Mouse (Mus musculus): ENCODE measurements around the gene Fkbp5. TPM values are rescaled to one million over a fixed set of nuclear protein-coding genes. Genes with fewer than 3 reads are reported as not detected.

Gene Fkbp5
- polyA plus RNA-seq, 1 experiment from 2014 or later, result 22.0 TPM

DNA sequence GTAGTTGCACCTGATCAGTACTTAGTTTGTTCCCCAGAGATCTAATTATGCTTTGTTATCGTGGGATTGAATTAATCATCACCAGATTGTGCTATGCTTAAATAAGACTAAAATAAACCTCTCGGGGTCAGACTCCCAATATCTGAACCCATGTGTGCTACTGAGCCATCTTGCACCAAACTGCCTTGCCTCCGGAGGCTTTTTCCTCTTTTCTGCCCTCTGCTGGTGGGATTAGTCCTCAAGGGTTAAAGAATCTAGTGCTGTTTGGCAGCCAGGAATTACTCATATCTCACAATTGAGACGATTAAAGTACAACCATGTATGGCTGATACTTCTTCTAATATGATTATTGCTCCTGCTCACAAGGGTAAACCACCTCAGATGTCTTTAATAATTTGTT, 62.2 kb downstream of the Fkbp5 start:
- ATAC-seq, result no peak
- 56% methylated on average over 4 of the region's 4 CpGs for WGBS
- Histone ChIP-seq H3K4me3 (ENCODE audit: low read length) (no peak overlapping the region), H3K36me3 (ENCODE audit: control insufficient read depth, insufficient read depth, low read length) (no peaks in the 10 kb centered on the region), H3K27me3 (replicated peaks; ENCODE audit: control insufficient read depth, insufficient read depth, low read length) (no peaks in the 10 kb centered on the region), H3K4me1 (ENCODE audit: control insufficient read depth, insufficient read depth, low read length) (0 out of 2 replicates have a peak, but pooled peaks cover 6% of the 10 kb centered on the region), H3K27ac (ENCODE audit: low read length) (no peak overlapping the region), H3K4me2 (ENCODE audit: low read depth, low read length) (no peak overlapping the region), H3K9ac (ENCODE audit: low read depth, low read length) (no peak overlapping the region), H3K9me3 (ENCODE audit: control insufficient read depth, low read length) (no peaks in the 10 kb centered on the region)

DNA sequence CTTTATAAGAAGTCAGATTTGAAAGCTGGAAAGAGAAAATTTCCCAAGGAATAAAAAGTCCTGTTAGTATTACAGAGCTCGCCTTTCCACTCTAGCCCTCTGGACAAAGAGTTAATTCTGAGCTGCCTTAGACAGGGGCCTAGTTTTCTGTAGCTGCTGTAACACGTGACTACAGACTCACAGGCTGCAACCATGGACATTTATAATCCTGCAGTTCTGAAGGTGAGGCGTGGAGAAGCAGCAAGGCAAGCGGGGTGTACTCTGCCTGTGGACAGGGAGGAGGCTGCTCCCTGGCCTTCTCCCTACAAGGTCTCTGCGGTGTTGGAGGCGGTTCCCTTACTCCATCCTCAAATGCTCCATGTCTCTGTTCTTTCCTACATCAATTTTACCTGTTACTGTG, 64.4 kb downstream of the Fkbp5 start:
- no peak overlapping the region for H3K4me2 ChIP-seq (ENCODE audit: low read depth, low read length)
- H3K9ac ChIP-seq (ENCODE audit: low read depth, low read length), result no peak overlapping the region
- no peaks in the 10 kb centered on the region for H3K9me3 ChIP-seq (ENCODE audit: control insufficient read depth, low read length)
- ATAC-seq, result peak; percentile 84
- H3K4me1 ChIP-seq (ENCODE audit: control insufficient read depth, insufficient read depth, low read length), result 0 out of 2 replicates have a peak, but pooled peaks cover 6% of the 10 kb centered on the region
- no peaks in the 10 kb centered on the region for H3K36me3 ChIP-seq (ENCODE audit: control insufficient read depth, insufficient read depth, low read length)
- no peak overlapping the region for H3K4me3 ChIP-seq (ENCODE audit: low read length)
- H3K27ac ChIP-seq (ENCODE audit: low read length), result peak overlapping the region; percentile 13; the same call in 1 of the 2 replicates
- 44% methylated on average over 6 of the region's 6 CpGs for WGBS
- no peaks in the 10 kb centered on the region for H3K27me3 ChIP-seq (replicated peaks; ENCODE audit: control insufficient read depth, insufficient read depth, low read length)

DNA sequence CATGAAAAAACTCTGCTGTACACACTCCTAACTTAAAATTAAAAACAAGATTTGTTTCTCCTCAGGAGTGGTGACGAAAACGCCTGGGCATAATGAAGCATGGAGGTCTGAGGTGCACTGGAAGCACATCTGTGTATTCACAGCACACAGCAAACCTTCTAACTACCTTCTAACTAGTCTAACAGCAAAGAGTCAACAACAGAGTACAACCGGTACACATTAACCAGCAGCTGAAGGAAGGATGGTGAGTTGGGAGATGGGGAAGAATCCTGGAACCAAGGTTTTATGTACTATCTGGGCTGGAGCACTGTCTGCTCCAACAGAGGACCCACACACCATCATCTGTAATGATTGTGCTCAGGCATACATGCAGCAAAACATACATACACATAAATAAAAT, 65.4 kb downstream of the Fkbp5 start:
- no peaks in the 10 kb centered on the region for H3K27me3 ChIP-seq (replicated peaks; ENCODE audit: control insufficient read depth, insufficient read depth, low read length)
- H3K36me3 ChIP-seq (ENCODE audit: control insufficient read depth, insufficient read depth, low read length), result no peaks in the 10 kb centered on the region
- H3K4me2 ChIP-seq (ENCODE audit: low read depth, low read length), result no peak overlapping the region
- H3K9me3 ChIP-seq (ENCODE audit: control insufficient read depth, low read length), result no peaks in the 10 kb centered on the region
- H3K4me3 ChIP-seq (ENCODE audit: low read length), result no peak overlapping the region
- WGBS, result 81% methylated on average over 3 of the region's 3 CpGs
- H3K9ac ChIP-seq (ENCODE audit: low read depth, low read length), result no peak overlapping the region
- 0 out of 2 replicates have a peak, but pooled peaks cover 6% of the 10 kb centered on the region for H3K4me1 ChIP-seq (ENCODE audit: control insufficient read depth, insufficient read depth, low read length)
- ATAC-seq, result no peak
- H3K27ac ChIP-seq (ENCODE audit: low read length), result no peak overlapping the region

DNA sequence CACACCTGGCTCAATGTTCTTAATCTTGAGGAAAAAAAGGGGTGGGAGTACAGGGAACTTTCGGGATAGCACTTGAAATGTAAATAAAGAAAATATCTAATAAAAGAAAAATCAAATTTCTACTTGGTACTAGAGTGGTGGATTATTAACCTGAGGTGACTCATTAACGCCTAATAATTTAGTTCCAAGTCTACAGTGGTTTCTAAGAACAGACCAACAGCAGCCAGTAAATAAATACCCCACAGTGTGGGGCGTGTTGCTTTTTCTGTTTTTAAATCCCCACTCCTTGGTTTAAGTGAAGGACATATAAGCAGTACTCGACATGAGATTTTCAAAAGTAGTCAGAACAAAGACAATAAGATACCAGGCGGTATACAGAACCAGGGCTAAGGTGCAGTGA, 65.8 kb downstream of the Fkbp5 start:
- Histone ChIP-seq H3K4me2 (ENCODE audit: low read depth, low read length) (no peak overlapping the region), H3K36me3 (ENCODE audit: control insufficient read depth, insufficient read depth, low read length) (no peaks in the 10 kb centered on the region), H3K9ac (ENCODE audit: low read depth, low read length) (no peak overlapping the region), H3K4me1 (ENCODE audit: control insufficient read depth, insufficient read depth, low read length) (0 out of 2 replicates have a peak, but pooled peaks cover 8% of the 10 kb centered on the region), H3K27ac (ENCODE audit: low read length) (no peak overlapping the region), H3K4me3 (ENCODE audit: low read length) (no peak overlapping the region), H3K27me3 (replicated peaks; ENCODE audit: control insufficient read depth, insufficient read depth, low read length) (no peaks in the 10 kb centered on the region), H3K9me3 (ENCODE audit: control insufficient read depth, low read length) (no peaks in the 10 kb centered on the region)
- no peak for ATAC-seq
- WGBS, result 81% methylated on average over 5 of the region's 5 CpGs

DNA sequence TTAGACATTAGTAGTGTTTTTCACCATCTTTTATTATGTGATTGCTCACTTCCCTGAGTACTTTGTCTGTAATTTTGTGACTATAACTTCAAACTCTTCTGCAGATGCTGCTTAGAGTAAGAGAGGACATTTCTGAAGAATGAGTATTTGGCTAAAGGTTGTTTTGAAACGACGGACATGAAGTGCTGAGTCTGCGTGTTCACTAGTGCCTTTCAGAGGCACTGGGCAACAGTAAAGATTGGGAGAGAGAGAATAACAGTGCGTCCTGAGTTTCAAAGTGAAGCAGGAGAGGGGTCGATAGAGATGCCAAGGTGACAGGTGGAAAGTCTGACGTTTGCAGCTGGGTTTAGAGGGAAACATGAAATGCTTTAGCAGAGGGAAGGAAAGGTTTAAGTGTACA, 69.1 kb downstream of the Fkbp5 start:
- H3K36me3 ChIP-seq (ENCODE audit: control insufficient read depth, insufficient read depth, low read length), result no peaks in the 10 kb centered on the region
- WGBS, result 71% methylated on average over 6 of the region's 6 CpGs
- no peak overlapping the region for H3K4me2 ChIP-seq (ENCODE audit: low read depth, low read length)
- ATAC-seq, result no peak
- no peaks in the 10 kb centered on the region for H3K9me3 ChIP-seq (ENCODE audit: control insufficient read depth, low read length)
- peaks cover 12% of the 10 kb centered on the region; the same call in 1 of the 2 replicates for H3K4me1 ChIP-seq (ENCODE audit: control insufficient read depth, insufficient read depth, low read length)
- no peak overlapping the region for H3K4me3 ChIP-seq (ENCODE audit: low read length)
- no peak overlapping the region for H3K9ac ChIP-seq (ENCODE audit: low read depth, low read length)
- no peaks in the 10 kb centered on the region for H3K27me3 ChIP-seq (replicated peaks; ENCODE audit: control insufficient read depth, insufficient read depth, low read length)
- no peak overlapping the region for H3K27ac ChIP-seq (ENCODE audit: low read length)

DNA sequence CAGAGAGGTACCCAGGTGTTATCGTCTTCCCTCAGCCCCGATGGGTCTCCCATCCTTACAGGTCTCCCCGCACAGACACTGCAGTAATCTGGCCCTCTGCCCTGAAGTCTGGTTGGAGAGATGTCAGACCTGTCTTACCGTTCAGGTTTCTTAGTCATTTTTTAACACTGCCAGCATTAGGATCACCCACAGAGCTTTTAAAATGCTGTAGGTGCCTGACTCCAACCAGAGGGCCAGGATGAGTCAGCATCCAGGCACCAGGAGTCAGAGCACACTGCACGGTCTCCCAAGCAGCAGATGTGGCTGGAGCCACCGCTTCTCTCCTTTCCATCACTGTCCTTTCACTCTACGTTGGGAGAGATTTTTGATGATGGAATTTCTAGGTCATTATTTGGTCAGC, 69.5 kb downstream of the Fkbp5 start:
- Histone ChIP-seq H3K27me3 (replicated peaks; ENCODE audit: control insufficient read depth, insufficient read depth, low read length) (no peaks in the 10 kb centered on the region), H3K9me3 (ENCODE audit: control insufficient read depth, low read length) (no peaks in the 10 kb centered on the region), H3K4me3 (ENCODE audit: low read length) (no peak overlapping the region), H3K9ac (ENCODE audit: low read depth, low read length) (no peak overlapping the region), H3K36me3 (ENCODE audit: control insufficient read depth, insufficient read depth, low read length) (no peaks in the 10 kb centered on the region), H3K4me2 (ENCODE audit: low read depth, low read length) (no peak overlapping the region), H3K4me1 (ENCODE audit: control insufficient read depth, insufficient read depth, low read length) (peaks cover 7% of the 10 kb centered on the region; the same call in 1 of the 2 replicates), H3K27ac (ENCODE audit: low read length) (no peak overlapping the region)
- 74% methylated on average over 7 of the region's 7 CpGs for WGBS
- ATAC-seq, result no peak

DNA sequence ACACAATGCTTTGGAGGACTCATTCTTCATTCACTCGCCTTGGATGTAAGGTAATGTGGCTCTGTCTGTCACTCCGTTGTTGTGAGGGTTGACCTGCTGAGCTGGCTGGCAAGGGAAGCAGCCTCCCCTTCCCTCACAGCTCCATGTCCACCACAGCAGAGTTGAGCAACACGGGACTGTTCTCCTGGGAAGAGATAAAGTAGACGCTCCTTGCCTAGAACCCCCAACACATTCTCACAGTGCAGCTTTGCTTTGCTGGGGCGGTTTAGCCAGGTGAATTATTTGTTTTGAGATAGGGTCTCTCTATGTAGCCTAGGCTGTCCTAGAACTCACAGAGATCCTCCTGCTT, 70.5 kb downstream of the Fkbp5 start:
- no peaks in the 10 kb centered on the region for H3K9me3 ChIP-seq (ENCODE audit: control insufficient read depth, low read length)
- no peaks in the 10 kb centered on the region for H3K36me3 ChIP-seq (ENCODE audit: control insufficient read depth, insufficient read depth, low read length)
- WGBS, result 55% methylated on average over 5 of the region's 5 CpGs
- no peak overlapping the region for H3K9ac ChIP-seq (ENCODE audit: low read depth, low read length)
- no peak for ATAC-seq
- H3K4me3 ChIP-seq (ENCODE audit: low read length), result no peak overlapping the region
- H3K27me3 ChIP-seq (replicated peaks; ENCODE audit: control insufficient read depth, insufficient read depth, low read length), result no peaks in the 10 kb centered on the region
- no peak overlapping the region for H3K27ac ChIP-seq (ENCODE audit: low read length)
- peaks cover 7% of the 10 kb centered on the region; the same call in 1 of the 2 replicates for H3K4me1 ChIP-seq (ENCODE audit: control insufficient read depth, insufficient read depth, low read length)
- H3K4me2 ChIP-seq (ENCODE audit: low read depth, low read length), result no peak overlapping the region

DNA sequence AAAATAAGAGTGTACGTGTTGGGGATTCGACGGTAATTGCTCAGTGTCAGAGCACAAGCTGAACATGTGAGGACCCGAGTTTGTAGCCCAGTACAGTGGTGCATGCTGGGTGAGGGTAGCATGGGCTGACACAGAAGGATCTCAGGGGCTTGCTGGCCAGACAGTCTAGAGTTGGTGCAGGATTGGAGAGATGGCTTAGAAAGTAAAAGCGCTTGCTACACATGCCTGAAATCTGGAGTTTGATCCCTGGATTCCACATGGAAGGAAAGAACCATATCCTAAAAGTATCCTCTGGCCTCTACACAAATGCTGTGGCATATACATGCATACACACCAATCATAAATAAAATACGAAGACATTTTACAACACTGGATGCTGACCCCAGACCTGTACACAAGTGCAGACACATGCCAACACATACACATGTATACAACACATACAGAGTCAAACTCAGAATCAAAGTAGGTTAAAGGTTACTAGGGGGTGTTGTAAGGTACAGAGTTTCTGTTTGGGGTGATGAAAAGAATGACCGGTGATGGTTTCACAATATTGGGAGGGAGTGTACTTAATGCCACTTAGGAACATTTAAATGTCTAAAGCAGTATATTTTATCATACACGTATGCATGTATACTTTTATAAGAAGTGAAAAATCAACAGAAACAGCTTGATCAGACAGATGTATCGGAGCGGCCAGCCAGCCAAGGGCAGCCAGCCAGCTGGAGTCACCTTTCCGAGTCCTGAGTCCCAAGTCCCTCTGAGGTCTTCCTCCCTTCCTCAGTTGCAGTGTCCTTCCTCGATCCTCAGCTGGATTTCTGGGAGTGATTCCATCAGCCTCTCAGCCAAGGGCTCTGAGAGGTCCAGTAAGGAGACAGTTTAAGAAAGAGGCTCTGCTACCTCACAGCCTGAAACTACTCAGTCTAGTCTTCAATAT, 71.2 kb downstream of the Fkbp5 start:
- H3K4me2 ChIP-seq (ENCODE audit: low read depth, low read length), result no peak overlapping the region
- no peak overlapping the region for H3K27ac ChIP-seq (ENCODE audit: low read length)
- no peak overlapping the region for H3K9ac ChIP-seq (ENCODE audit: low read depth, low read length)
- WGBS, result 80% methylated on average over 12 of the region's 12 CpGs
- H3K9me3 ChIP-seq (ENCODE audit: control insufficient read depth, low read length), result no peaks in the 10 kb centered on the region
- no peak overlapping the region for H3K4me3 ChIP-seq (ENCODE audit: low read length)
- peaks cover 7% of the 10 kb centered on the region; the same call in 1 of the 2 replicates for H3K4me1 ChIP-seq (ENCODE audit: control insufficient read depth, insufficient read depth, low read length)
- no peaks in the 10 kb centered on the region for H3K27me3 ChIP-seq (replicated peaks; ENCODE audit: control insufficient read depth, insufficient read depth, low read length)
- ATAC-seq, result no peak
- no peaks in the 10 kb centered on the region for H3K36me3 ChIP-seq (ENCODE audit: control insufficient read depth, insufficient read depth, low read length)

DNA sequence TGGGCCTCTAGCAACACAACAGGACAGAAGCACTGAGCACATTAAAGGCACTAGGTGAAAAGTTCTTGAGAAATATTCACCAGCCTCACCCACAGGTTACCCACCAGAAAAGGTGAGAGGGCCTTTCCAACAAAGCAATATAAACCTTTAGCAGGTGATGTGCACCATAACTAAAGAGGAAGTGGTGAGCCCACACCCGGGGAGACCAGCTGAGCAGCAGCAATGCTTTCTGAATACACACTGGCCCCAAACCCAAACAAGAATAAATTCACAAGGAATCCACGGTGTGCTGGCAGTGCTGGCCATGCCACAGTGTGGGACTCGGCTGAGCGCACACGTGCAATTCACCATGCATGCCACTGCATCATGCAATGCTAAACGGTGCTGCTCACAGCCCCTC, 74.7 kb downstream of the Fkbp5 start:
- ATAC-seq, result no peak
- no peaks in the 10 kb centered on the region for H3K27me3 ChIP-seq (replicated peaks; ENCODE audit: control insufficient read depth, insufficient read depth, low read length)
- H3K4me1 ChIP-seq (ENCODE audit: control insufficient read depth, insufficient read depth, low read length), result peaks cover 7% of the 10 kb centered on the region; the same call in 1 of the 2 replicates
- no peak overlapping the region for H3K27ac ChIP-seq (ENCODE audit: low read length)
- H3K9ac ChIP-seq (ENCODE audit: low read depth, low read length), result no peak overlapping the region
- H3K4me2 ChIP-seq (ENCODE audit: low read depth, low read length), result no peak overlapping the region
- no peak overlapping the region for H3K4me3 ChIP-seq (ENCODE audit: low read length)
- H3K9me3 ChIP-seq (ENCODE audit: control insufficient read depth, low read length), result no peaks in the 10 kb centered on the region
- no peaks in the 10 kb centered on the region for H3K36me3 ChIP-seq (ENCODE audit: control insufficient read depth, insufficient read depth, low read length)
- WGBS, result 75% methylated on average over 6 of the region's 6 CpGs

Measured in intestine, embryonic 16.5 days (tissue).